Mouse (Mus musculus) intestine, embryonic 14.5 days (tissue): ENCODE measurements around the gene Fam83e. TPM values are rescaled to one million over a fixed set of nuclear protein-coding genes. Genes with fewer than 3 reads are reported as not detected.

Source experiments
- ATAC-seq: fragments of 200-750 bp; cut with Nextera tagmentation; replicated peaks from 2 replicates; pipeline ENCODE4 v1.8.0; 2017; ENCODE audit warnings: low read depth, moderate number of reproducible peaks, moderate TSS enrichment, moderate library complexity; ENCODE audit not compliant: low FRiP score, low TSS enrichment
- DNase-seq: peaks from one replicate; pipeline ENCODE4 v3.0.0-alpha.2; 2018; ENCODE audit warnings: low spot score
- H3K27ac ChIP-seq: fragments of 300-500 bp; sonication (generic); 2 replicates; pipeline ENCODE4 v1.5.1; 2014; ENCODE audit warnings: low read depth, mild to moderate bottlenecking, control low read depth
- H3K27me3 ChIP-seq: fragments of 300-500 bp; sonication (generic); replicated peaks from 2 replicates; pipeline ENCODE4 v1.6.1; 2014; ENCODE audit warnings: low read length, control low read depth; ENCODE audit not compliant: control insufficient read depth, insufficient read depth
- H3K36me3 ChIP-seq: fragments of 300-500 bp; sonication (generic); 2 replicates; pipeline ENCODE4 v1.6.1; 2014; ENCODE audit warnings: low read length, control low read depth; ENCODE audit not compliant: control insufficient read depth, insufficient read depth
- H3K4me1 ChIP-seq: fragments of 300-500 bp; sonication (generic); replicated peaks from 2 replicates; pipeline ENCODE4 v1.6.1; 2014; ENCODE audit warnings: low read length, control low read depth, mixed read lengths; ENCODE audit not compliant: control insufficient read depth, insufficient read depth
- H3K4me2 ChIP-seq: fragments of 300-500 bp; sonication (generic); 2 replicates; pipeline ENCODE4 v1.6.1; 2014; ENCODE audit warnings: low read length
- H3K4me3 ChIP-seq: fragments of 300-500 bp; sonication (generic); 2 replicates; pipeline ENCODE4 v1.5.1; 2014; ENCODE audit warnings: low read depth, low read length, control low read depth, mixed read lengths
- H3K9ac ChIP-seq: fragments of 300-500 bp; sonication (generic); 2 replicates; pipeline ENCODE4 v1.6.1; 2014; ENCODE audit warnings: mild to moderate bottlenecking, low read length
- H3K9me3 ChIP-seq: fragments of 300-500 bp; sonication (generic); 2 replicates; pipeline ENCODE4 v1.6.1; 2016; ENCODE audit warnings: low read length, control low read depth; ENCODE audit not compliant: control insufficient read depth
- WGBS: fragments of 180-500 bp; shearing (Covaris S2); extraction: QIAGEN DNeasy Blood & Tissue Kit; methylation state at CpG from one replicate; pipeline ENCODE4 v1.1.7; 2014; 5-methylcytosine and 5-hydroxymethylcytosine counted together
- polyA plus RNA-seq: library from polyadenylated mRNA; unstranded; fragments of >200 nt; fragmentation: Nextera tagmentation; extraction: Ambion mirVana; gene quantifications from 2 replicates; pipeline ENCODE4 v1.2.1, GENCODE M21; 2014

Gene Fam83e
- polyA plus RNA-seq, 1 experiment from 2014 or later: 5.8 TPM

GRCm38 (mm10) chr7:45711316-45712021 lies 9.5 kb upstream of the Fam83e start:
- H3K36me3 ChIP-seq: peaks cover 43% of the 10 kb centered on the region
- H3K4me3 ChIP-seq: no peak overlapping the region
- DNase-seq (no peak), ATAC-seq (no peak)
- no peaks in the 10 kb centered on the region for H3K9me3 ChIP-seq
- peaks cover 37% of the 10 kb centered on the region for H3K4me1 ChIP-seq
- H3K27me3 ChIP-seq: no peaks in the 10 kb centered on the region
- no peak overlapping the region for H3K9ac ChIP-seq
- H3K4me2 ChIP-seq: no peak overlapping the region
- H3K27ac ChIP-seq: no peak overlapping the region
- 91% methylated on average over 24 of the region's 24 CpGs for WGBS

DNA sequence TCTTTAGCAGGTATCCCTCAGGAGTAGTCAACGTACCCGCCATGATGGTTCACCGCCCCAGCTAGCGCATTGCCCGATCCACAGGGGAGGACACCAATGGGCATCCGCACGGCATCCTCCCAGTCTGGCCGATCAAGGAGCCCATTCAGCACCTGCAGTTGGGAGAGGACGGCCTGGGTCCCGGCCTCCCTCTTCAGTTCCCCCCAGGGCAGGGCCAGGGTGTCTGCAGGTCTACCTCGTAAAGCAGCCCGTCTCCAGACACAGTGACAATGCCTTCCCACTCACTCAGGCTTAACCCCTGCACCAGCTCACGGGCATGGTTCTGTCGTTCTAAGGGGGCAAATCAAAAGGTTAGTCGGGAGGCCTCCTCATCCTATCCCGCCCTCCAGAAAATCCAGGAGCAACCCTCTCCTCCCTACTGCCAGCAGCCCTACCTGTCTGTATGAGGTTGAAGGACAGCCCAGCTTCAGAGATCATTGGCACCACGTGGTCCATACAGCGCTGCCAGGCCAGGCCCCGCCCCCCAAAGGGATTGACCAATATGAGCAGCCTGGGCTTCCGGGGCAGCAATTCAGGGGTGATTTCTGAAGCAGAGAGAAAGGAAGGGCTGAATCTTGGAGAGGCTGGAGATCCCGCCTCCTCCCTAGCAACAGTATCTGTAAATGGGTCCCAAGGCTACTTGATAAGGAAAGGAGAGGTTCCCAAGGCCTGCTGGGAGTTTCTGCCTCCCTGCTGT lies 8.8 kb upstream of the Fam83e start:
- no peaks in the 10 kb centered on the region for H3K27me3 ChIP-seq
- DNase-seq (peak; percentile 72), ATAC-seq (peak; percentile 17)
- peak overlapping the region; percentile 82; the same call in 1 of the 2 replicates for H3K27ac ChIP-seq
- no peak overlapping the region for H3K4me3 ChIP-seq
- WGBS: 81% methylated on average over 21 of the region's 21 CpGs
- H3K9me3 ChIP-seq: no peaks in the 10 kb centered on the region
- no peak overlapping the region for H3K9ac ChIP-seq
- no peak overlapping the region for H3K4me2 ChIP-seq
- H3K4me1 ChIP-seq: peaks cover 40% of the 10 kb centered on the region
- H3K36me3 ChIP-seq: peaks cover 43% of the 10 kb centered on the region

GRCm38 (mm10) chr7:45713396-45713795 lies 7.6 kb upstream of the Fam83e start:
- Histone ChIP-seq H3K4me2 (peak overlapping the region; percentile 82; the same call in 1 of the 2 replicates), H3K27me3 (no peaks in the 10 kb centered on the region), H3K4me3 (0 out of 2 replicates have a peak overlapping the region, but pooled peaks have one; percentile 69), H3K9me3 (no peaks in the 10 kb centered on the region), H3K9ac (0 out of 2 replicates have a peak overlapping the region, but pooled peaks have one; percentile 1), H3K27ac (peak overlapping the region; percentile 82; the same call in 1 of the 2 replicates), H3K36me3 (peaks cover 43% of the 10 kb centered on the region), H3K4me1 (peaks cover 28% of the 10 kb centered on the region)
- no peak for ATAC-seq
- no peak for DNase-seq
- 95% methylated on average over 16 of the region's 16 CpGs for WGBS

DNA sequence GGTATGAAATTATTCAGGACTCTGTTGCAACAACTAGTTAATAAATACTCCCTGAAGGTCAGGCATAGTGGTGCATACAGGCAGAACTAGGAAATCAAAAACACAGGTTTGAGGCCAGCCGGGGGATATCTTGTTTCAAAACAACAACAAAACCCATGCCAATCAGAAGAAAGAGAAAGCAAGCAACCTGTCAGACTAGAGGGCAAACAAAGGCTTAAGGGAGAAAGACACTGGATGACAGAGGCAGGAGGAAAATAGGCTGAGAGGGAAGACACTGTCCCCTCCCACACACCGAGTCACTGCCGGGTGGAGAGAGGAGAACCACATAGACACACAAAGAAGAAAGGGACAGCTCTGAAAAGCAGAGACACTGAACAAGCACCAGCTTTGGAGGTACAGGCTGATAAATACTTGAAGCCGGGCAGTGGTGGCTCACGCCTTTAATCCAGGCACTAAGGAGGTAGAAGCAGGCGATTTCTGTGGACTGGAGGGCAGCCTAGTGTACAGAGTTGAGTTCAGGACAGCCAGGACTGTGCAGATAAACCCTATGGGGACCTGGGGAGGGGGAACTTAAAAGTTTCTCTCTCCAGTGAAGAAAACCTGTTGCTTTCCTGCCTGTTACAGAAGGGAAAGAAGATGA lies 7.0 kb upstream of the Fam83e start:
- Histone ChIP-seq H3K4me1 (peaks cover 27% of the 10 kb centered on the region), H3K27me3 (no peaks in the 10 kb centered on the region)
- DNase-seq: no peak

GRCm38 (mm10) chr7:45714630-45715089 lies 6.4 kb upstream of the Fam83e start:
- Histone ChIP-seq H3K9ac (peak overlapping the region; percentile 77), H3K4me3 (peak overlapping the region; percentile 69), H3K27me3 (no peaks in the 10 kb centered on the region), H3K4me2 (peak overlapping the region; percentile 82), H3K9me3 (no peaks in the 10 kb centered on the region), H3K4me1 (peaks cover 30% of the 10 kb centered on the region), H3K27ac (peak overlapping the region; percentile 82), H3K36me3 (peaks cover 48% of the 10 kb centered on the region)
- WGBS: 8% methylated on average over 14 of the region's 14 CpGs
- DNase-seq: peak; percentile 65
- ATAC-seq: peak; percentile 61

More for the DNA sequence above, 7.0 kb upstream of the Fam83e start:
- no peaks in the 10 kb centered on the region for H3K9me3 ChIP-seq
- whole genome bisulfite sequencing: 81% methylated on average over 6 of the region's 6 CpGs
- H3K4me3 ChIP-seq: peak overlapping the region; percentile 69
- H3K4me2 ChIP-seq: peak overlapping the region; percentile 82
- H3K27ac ChIP-seq: peak overlapping the region; percentile 82
- H3K9ac ChIP-seq: no peak overlapping the region; the same call in 1 of the 2 replicates
- no peak for ATAC-seq
- H3K36me3 ChIP-seq: peaks cover 45% of the 10 kb centered on the region

DNA sequence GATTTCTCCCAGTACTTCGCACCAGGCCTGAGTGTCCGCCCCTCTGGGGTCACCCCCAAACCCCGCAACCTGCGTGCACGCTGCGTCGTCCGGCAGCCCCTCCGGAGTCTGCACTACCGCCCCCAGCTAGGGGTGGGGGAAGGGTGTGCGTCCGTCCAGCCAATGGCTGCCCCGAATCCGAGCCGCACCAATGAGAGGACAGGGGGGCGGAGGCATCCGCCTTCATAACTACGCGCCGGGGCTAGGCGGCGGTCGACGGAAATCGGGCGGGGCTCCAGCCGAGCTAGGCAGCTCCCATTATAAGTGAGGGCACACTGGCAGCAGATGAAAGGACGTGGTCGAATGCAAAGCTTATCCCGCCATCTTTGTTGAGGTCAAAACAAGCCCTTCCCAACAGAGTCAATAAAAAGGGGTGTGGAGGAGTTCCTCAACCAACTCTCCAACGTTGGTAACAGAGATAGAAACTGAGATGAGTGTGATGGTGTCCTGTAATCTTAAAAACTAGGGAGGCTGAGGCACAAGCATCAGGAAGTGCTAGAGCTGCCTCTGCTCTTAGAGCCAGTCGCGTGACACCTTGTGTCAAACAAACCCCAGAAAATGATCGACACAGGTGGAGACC lies 5.8 kb upstream of the Fam83e start, which contains the start of gene Rpl18:
Gene Rpl18 (plus strand): TSS at position 368 of the 619 bp plus-strand sequence.
- peak within 1 kb of the TSS; percentile 82 for H3K27ac ChIP-seq
- peak within 1 kb of the TSS; percentile 82 for H3K4me2 ChIP-seq
- H3K27me3 ChIP-seq: no peaks in the 10 kb centered on the region
- ATAC-seq (peak; percentile 85), DNase-seq (peak; percentile 94)
- peaks cover 34% of the 10 kb centered on the region for H3K4me1 ChIP-seq
- H3K9me3 ChIP-seq: no peaks in the 10 kb centered on the region
- 6% methylated on average over 34 of the region's 34 CpGs for WGBS
- H3K9ac ChIP-seq: peak within 1 kb of the TSS; percentile 77
- peak within 1 kb of the TSS; percentile 69 for H3K4me3 ChIP-seq
- H3K36me3 ChIP-seq: peaks cover 48% of the 10 kb centered on the region

- 82% methylated on average over 19 of the region's 19 CpGs for WGBS
- Histone ChIP-seq H3K4me1 (peaks cover 34% of the 10 kb centered on the region), H3K9ac (no peak overlapping the region), H3K27me3 (no peaks in the 10 kb centered on the region), H3K4me2 (peak overlapping the region; percentile 82), H3K9me3 (no peaks in the 10 kb centered on the region), H3K4me3 (0 out of 2 replicates have a peak overlapping the region, but pooled peaks have one; percentile 69), H3K36me3 (peaks cover 48% of the 10 kb centered on the region), H3K27ac (no peak overlapping the region)
- DNase-seq (no peak), ATAC-seq (no peak)
Measured at GRCm38 (mm10) chr7:45715741-45716459, 5.1 kb upstream of the Fam83e start.
